Mouse (Mus musculus) brain, embryonic 14.5 days (tissue): ENCODE results near the gene Dlx2.

Experiments used
- CTCF ChIP-seq: fragments of 200-500 bp; IDR thresholded peaks from 2 replicates; pipeline ENCODE4 v1.5.1; 2012; ENCODE audit warnings: inconsistent platforms, mild to moderate bottlenecking, moderate library complexity, borderline replicate concordance; ENCODE audit not compliant: insufficient read depth, insufficient read length; ENCODE audit errors: extremely low read depth
- POLR2A ChIP-seq: fragments of 200-500 bp; IDR thresholded peaks from 2 replicates; pipeline ENCODE4 v1.6.1; 2012; ENCODE audit warnings: mild to moderate bottlenecking, inconsistent platforms, borderline replicate concordance; ENCODE audit not compliant: poor library complexity, insufficient read depth, insufficient read length, severe bottlenecking; ENCODE audit errors: extremely low read depth

DNA sequence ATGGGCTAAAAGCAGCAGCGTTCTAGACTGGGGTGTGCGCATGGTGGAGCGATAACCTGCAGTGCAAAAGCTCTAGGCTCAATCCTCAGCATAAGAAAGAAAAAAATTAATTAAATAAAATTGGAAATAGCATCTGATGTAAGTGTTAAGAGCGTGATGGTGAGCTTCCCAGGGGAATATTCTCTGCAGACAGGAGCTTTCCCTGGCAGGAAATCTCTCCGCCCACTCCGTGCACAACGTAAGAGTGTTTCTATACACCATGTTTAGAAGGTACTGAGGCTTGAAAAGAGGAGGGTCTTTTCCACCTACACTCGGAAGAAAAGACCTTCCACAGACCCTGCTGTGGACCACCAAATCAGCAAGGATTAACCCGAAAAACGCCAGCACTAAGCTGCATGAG is 52.1 kb downstream of the Dlx2 start:
- TF ChIP-seq POLR2A (no peak), CTCF (no peak)
